Mouse (Mus musculus) heart, embryonic 13.5 days (tissue): Measurements from ENCODE around the gene Kdm1b. TPM values are rescaled to one million over a fixed set of nuclear protein-coding genes. Genes with fewer than 3 reads are reported as not detected.

Experiments
- ATAC-seq: fragments of 200-750 bp; cut with Nextera tagmentation; 2 replicates; pipeline ENCODE4 v1.8.0; 2017; ENCODE audit warnings: moderate TSS enrichment; ENCODE audit not compliant: insufficient number of reproducible peaks, low FRiP score, low TSS enrichment; ENCODE audit errors: extremely low read depth
- H3K27ac ChIP-seq: fragments of 300-500 bp; sonication (generic); replicated peaks from 2 replicates; pipeline ENCODE4 v1.5.1; 2015; ENCODE audit warnings: moderate library complexity, mild to moderate bottlenecking, inconsistent platforms
- H3K27me3 ChIP-seq: fragments of 300-500 bp; sonication (generic); replicated peaks from 2 replicates; pipeline ENCODE4 v1.6.1; 2015; ENCODE audit warnings: mild to moderate bottlenecking, inconsistent platforms
- H3K36me3 ChIP-seq: fragments of 300-500 bp; sonication (generic); 2 replicates; pipeline ENCODE4 v1.6.1; 2015; ENCODE audit warnings: mild to moderate bottlenecking, inconsistent platforms
- H3K4me1 ChIP-seq: fragments of 300-500 bp; sonication (generic); 2 replicates; pipeline ENCODE4 v1.6.1; 2015; ENCODE audit warnings: inconsistent platforms
- H3K4me2 ChIP-seq: fragments of 300-500 bp; sonication (generic); 2 replicates; pipeline ENCODE4 v1.6.1; 2015; ENCODE audit warnings: inconsistent platforms, mild to moderate bottlenecking, moderate library complexity
- H3K4me3 ChIP-seq: fragments of 300-500 bp; sonication (generic); 2 replicates; pipeline ENCODE4 v1.5.1; 2015; ENCODE audit warnings: moderate library complexity, mild to moderate bottlenecking, inconsistent platforms
- H3K9ac ChIP-seq: fragments of 300-500 bp; sonication (generic); 2 replicates; pipeline ENCODE4 v1.6.1; 2015; ENCODE audit warnings: inconsistent platforms, mild to moderate bottlenecking, moderate library complexity
- H3K9me3 ChIP-seq: fragments of 300-500 bp; sonication (generic); 2 replicates; pipeline ENCODE4 v1.6.1; 2016; ENCODE audit warnings: inconsistent platforms
- WGBS: fragments of 180-500 bp; shearing (Covaris S2); methylation state at CpG from one replicate; pipeline ENCODE4 v1.1.7; 2015; ENCODE audit warnings: mixed read lengths; 5-methylcytosine and 5-hydroxymethylcytosine counted together
- polyA plus RNA-seq: library from polyadenylated mRNA; unstranded; fragments of >200 nt; fragmentation: Nextera tagmentation; extraction: Ambion mirVana; gene quantifications from 2 replicates; pipeline ENCODE4 v1.2.1, GENCODE M21; 2015

The Kdm1b gene
- polyA plus RNA-seq, 1 experiment from 2014 or later: 6.6 TPM

DNA sequence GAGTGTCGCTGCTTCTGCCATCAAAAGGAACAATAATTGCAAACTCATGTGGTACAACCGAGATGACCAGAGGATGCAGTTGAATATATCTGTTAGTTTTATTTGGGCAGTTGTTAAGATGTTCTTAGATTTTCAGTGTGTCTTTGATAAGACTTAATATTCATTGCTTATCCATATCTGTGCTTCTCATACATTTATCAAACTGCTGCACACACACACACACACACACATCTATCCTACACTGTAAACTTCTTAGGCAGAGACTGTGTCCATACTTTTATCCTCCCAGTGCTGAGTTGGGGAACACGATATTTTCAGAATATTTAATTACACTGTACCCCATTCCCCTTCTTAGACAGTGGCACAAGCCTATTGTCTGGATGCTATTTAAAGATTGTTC lies 67.9 kb downstream of the Kdm1b start:
- H3K27ac ChIP-seq: 0 out of 2 replicates have a peak overlapping the region, but pooled peaks have one; percentile 26
- no peaks in the 10 kb centered on the region for H3K36me3 ChIP-seq
- no peak overlapping the region for H3K4me2 ChIP-seq
- H3K27me3 ChIP-seq: no peaks in the 10 kb centered on the region
- H3K9me3 ChIP-seq: no peaks in the 10 kb centered on the region
- H3K4me3 ChIP-seq: no peak overlapping the region
- no peak for ATAC-seq
- H3K9ac ChIP-seq: no peak overlapping the region
- WGBS: 55% methylated on average over 3 of the region's 3 CpGs
- peaks cover 58% of the 10 kb centered on the region for H3K4me1 ChIP-seq

DNA sequence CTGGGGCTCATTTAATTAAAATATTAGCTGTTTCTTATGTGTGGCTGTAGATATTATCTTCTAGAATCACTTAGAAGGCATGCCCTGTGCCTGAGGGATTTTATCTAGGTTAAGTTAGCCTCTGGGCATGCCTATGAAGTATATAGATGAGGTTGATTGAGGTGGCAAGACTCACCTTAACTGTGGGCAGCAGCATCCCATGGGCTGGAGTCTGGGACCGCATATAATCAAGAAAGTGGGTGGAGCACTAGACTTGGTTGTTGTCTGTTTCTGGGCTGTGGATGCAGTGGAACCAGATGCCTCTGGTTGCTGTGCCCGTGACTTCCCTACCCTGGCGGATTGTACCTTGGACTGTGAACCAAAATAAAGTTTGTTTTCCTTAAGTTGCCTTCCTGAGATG lies 68.8 kb downstream of the Kdm1b start:
- Histone ChIP-seq H3K36me3 (no peaks in the 10 kb centered on the region), H3K4me3 (no peak overlapping the region), H3K9ac (no peak overlapping the region), H3K4me1 (peaks cover 53% of the 10 kb centered on the region), H3K4me2 (no peak overlapping the region), H3K27me3 (no peaks in the 10 kb centered on the region), H3K9me3 (no peaks in the 10 kb centered on the region), H3K27ac (peak overlapping the region; percentile 16; the same call in 1 of the 2 replicates)
- no peak for ATAC-seq
- 86% methylated on average over 3 of the region's 3 CpGs for whole genome bisulfite sequencing

DNA sequence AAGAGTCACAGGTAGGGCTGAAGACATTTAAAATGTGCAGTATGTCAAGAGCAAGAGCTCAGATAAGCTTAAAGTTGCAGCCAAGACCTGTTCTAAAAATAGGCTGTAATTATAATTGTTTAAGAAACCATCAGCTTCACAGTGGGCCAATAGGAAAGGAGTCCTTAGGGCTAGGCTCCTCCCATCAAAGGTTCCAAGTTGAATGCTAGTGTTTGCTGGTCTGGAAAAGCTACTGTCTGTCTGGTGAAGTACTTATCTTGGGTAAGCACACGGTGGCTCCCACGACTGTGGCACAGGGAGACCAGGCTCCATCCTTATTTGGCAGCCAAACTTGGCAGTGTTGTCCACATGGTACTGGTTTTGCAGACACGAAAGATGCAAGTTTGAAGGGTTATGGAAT lies 69.6 kb downstream of the Kdm1b start:
- peak overlapping the region; percentile 25 for H3K27ac ChIP-seq
- H3K9me3 ChIP-seq: no peaks in the 10 kb centered on the region
- no peak overlapping the region for H3K4me2 ChIP-seq
- 30% methylated on average over 3 of the region's 3 CpGs for WGBS
- H3K9ac ChIP-seq: no peak overlapping the region
- no peaks in the 10 kb centered on the region for H3K36me3 ChIP-seq
- H3K4me1 ChIP-seq: peaks cover 47% of the 10 kb centered on the region
- H3K27me3 ChIP-seq: no peaks in the 10 kb centered on the region
- ATAC-seq: no peak
- H3K4me3 ChIP-seq: no peak overlapping the region

DNA sequence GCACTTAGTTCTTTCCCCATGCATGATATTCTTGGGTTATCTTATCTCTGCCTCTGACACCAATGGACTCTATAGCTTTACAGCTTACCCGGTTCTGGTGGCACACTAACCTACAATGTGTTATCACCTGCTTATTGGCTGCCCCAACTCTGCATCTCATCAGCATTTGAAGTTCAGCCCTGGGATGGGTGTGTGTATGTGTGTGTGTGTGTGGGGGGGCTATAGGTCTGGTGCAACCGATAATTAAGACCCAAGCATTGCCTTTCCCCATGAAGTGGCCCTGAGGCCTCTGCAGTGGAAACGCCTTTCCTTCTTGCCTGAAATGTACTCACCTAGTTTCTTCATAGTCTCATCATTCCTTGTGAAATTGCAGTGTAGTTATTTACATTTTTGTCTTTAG lies 72.7 kb downstream of the Kdm1b start:
- no peaks in the 10 kb centered on the region for H3K27me3 ChIP-seq
- no peaks in the 10 kb centered on the region for H3K9me3 ChIP-seq
- WGBS: 69% methylated on average over 3 of the region's 3 CpGs
- H3K4me3 ChIP-seq: no peak overlapping the region
- no peak for ATAC-seq
- H3K9ac ChIP-seq: no peak overlapping the region
- H3K4me1 ChIP-seq: peaks cover 35% of the 10 kb centered on the region
- H3K36me3 ChIP-seq: no peaks in the 10 kb centered on the region
- no peak overlapping the region for H3K4me2 ChIP-seq
- no peak overlapping the region for H3K27ac ChIP-seq

DNA sequence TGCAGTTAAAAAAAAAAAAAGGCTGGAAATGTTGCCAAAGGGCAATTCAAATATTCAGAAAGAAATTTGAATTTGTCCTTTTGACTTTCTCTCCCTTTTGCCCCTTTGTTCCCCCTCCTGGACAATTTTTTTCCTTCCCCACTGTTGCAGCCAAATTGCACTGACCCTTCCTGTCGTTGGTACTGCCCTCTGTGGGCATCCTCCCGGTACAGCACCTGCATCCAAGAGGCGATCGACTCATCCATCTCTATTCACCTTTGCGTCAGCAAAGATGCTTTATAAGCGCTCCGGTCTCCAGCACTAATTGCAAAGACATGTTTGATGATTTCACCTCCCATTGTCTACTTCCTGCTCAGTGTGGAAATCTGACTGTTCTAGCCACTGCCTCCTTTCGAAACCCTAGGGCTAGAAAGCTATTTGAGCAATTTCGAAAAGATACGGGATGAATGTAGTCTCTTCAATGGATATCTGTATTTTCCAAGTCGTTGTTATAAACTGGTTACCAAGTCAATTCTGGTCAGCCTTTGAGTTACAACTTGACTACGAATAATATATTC lies 78.1 kb downstream of the Kdm1b start:
- no peak overlapping the region for H3K4me3 ChIP-seq
- peaks cover 12% of the 10 kb centered on the region; the same call in 1 of the 2 replicates for H3K27me3 ChIP-seq
- no peak for ATAC-seq
- H3K4me2 ChIP-seq: peak overlapping the region; percentile 94
- no peaks in the 10 kb centered on the region for H3K9me3 ChIP-seq
- WGBS: 44% methylated on average over 12 of the region's 12 CpGs
- H3K9ac ChIP-seq: no peak overlapping the region
- no peak overlapping the region for H3K27ac ChIP-seq
- peaks cover 42% of the 10 kb centered on the region for H3K4me1 ChIP-seq
- H3K36me3 ChIP-seq: no peaks in the 10 kb centered on the region

- Histone ChIP-seq H3K9ac (peak within 1 kb of the TSS; percentile 88), H3K9me3 (no peaks in the 10 kb centered on the region), H3K36me3 (no peaks in the 10 kb centered on the region), H3K27me3 (peaks cover 12% of the 10 kb centered on the region; the same call in 1 of the 2 replicates), H3K4me1 (peaks cover 42% of the 10 kb centered on the region), H3K27ac (peak within 1 kb of the TSS; percentile 70), H3K4me2 (peak within 1 kb of the TSS; percentile 94), H3K4me3 (peak within 1 kb of the TSS; percentile 76)
- ATAC-seq: no peak
- 2% methylated on average over 55 of the region's 55 CpGs for WGBS
These were observed 79.5 kb downstream of the Kdm1b start, which contains the start of gene Rnf144b for GRCm38 (mm10) chr13:47122537-47123430. Rnf144b (plus strand) TSS chr13:47122656.

DNA sequence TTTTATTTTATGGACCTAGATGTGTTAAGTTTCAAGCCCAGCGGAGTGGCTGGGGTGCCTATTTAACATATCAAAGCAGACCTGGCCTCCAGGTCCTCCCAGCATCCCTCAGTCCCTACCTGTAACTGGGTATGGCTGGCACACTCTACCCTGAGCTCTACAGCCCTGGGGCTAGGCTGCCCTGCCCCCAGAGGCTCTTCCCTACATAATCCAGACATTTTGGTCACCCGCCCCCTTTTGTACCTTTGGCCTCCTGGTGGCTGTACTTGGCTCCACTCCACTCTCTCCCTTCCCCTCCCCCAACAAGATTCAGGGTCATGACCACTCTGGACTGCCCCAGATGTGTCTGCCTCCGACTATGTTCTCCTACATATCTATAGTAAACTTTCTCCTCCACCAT lies 81.2 kb downstream of the Kdm1b start:
- no peak overlapping the region for H3K4me3 ChIP-seq
- no peaks in the 10 kb centered on the region for H3K9me3 ChIP-seq
- 37% methylated on average over 3 of the region's 3 CpGs for WGBS
- no peaks in the 10 kb centered on the region for H3K36me3 ChIP-seq
- H3K4me1 ChIP-seq: peaks cover 50% of the 10 kb centered on the region
- H3K27me3 ChIP-seq: peaks cover 12% of the 10 kb centered on the region; the same call in 1 of the 2 replicates
- no peak overlapping the region for H3K4me2 ChIP-seq
- no peak for ATAC-seq
- peak overlapping the region; percentile 22; the same call in 1 of the 2 replicates for H3K27ac ChIP-seq
- no peak overlapping the region for H3K9ac ChIP-seq

GRCm38 (mm10) chr13:47124986-47125385 lies 81.7 kb downstream of the Kdm1b start:
- peaks cover 52% of the 10 kb centered on the region for H3K4me1 ChIP-seq
- no peak overlapping the region for H3K4me3 ChIP-seq
- WGBS: 67% methylated on average over 6 of the region's 6 CpGs
- no peak overlapping the region for H3K9ac ChIP-seq
- no peaks in the 10 kb centered on the region for H3K36me3 ChIP-seq
- H3K4me2 ChIP-seq: no peak overlapping the region
- peaks cover 12% of the 10 kb centered on the region; the same call in 1 of the 2 replicates for H3K27me3 ChIP-seq
- H3K27ac ChIP-seq: peak overlapping the region; percentile 22; the same call in 1 of the 2 replicates
- H3K9me3 ChIP-seq: no peaks in the 10 kb centered on the region
- no peak for ATAC-seq

DNA sequence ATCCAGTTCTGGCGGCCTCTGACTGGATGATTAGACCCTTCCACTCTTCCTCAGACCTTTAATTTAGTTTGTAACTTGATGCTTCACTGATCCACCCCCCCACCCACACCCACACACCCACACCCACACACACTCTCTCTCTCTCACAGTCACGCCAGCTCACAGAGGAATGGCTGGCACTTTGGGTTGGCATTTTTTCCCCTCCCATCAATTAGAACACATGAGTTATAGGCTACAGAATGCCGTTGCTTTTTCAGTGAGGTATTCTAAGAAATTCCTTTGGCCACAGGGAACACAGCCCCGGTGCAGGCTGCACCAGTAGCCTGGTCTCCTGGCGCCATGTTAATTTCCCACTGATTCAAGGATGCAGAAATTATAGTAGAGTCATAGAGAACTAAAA lies 82.3 kb downstream of the Kdm1b start:
- Histone ChIP-seq H3K27ac (no peak overlapping the region), H3K4me3 (no peak overlapping the region), H3K9me3 (no peaks in the 10 kb centered on the region), H3K27me3 (peaks cover 12% of the 10 kb centered on the region; the same call in 1 of the 2 replicates), H3K36me3 (no peaks in the 10 kb centered on the region), H3K4me1 (peaks cover 51% of the 10 kb centered on the region), H3K4me2 (no peak overlapping the region), H3K9ac (no peak overlapping the region)
- no peak for ATAC-seq
- WGBS: 75% methylated on average over 5 of the region's 5 CpGs

DNA sequence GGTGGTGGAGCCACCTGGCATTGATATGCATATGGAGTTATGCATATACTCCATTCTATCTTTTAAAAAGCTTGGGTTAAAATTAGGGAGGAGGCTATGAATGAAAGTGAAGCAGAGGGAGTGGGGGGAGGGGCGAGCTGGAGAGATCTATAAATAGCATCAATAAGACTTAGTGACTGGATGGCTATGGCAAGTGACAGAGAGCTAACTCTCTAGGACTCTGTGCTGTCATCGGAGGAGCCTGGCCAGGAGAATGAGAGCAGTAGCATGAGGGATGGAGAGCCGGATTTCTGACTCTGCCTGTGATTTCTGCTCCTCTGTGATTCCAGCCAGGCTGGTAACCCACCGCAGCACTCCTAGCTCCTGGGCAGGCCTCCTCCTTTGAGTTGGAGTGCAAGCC lies 85.8 kb downstream of the Kdm1b start:
- no peaks in the 10 kb centered on the region for H3K9me3 ChIP-seq
- H3K4me2 ChIP-seq: peak overlapping the region; percentile 39
- 30% methylated on average over 4 of the region's 4 CpGs for WGBS
- H3K36me3 ChIP-seq: no peaks in the 10 kb centered on the region
- H3K4me1 ChIP-seq: peaks cover 28% of the 10 kb centered on the region
- H3K27me3 ChIP-seq: no peaks in the 10 kb centered on the region
- no peak overlapping the region for H3K9ac ChIP-seq
- no peak overlapping the region for H3K4me3 ChIP-seq
- ATAC-seq: peak; percentile 42; the same call in 1 of the 2 replicates
- peak overlapping the region; percentile 88 for H3K27ac ChIP-seq

- H3K4me2 ChIP-seq: no peak overlapping the region
- 74% methylated on average over 8 of the region's 8 CpGs for WGBS
- no peak for ATAC-seq
These were observed 89.8 kb downstream of the Kdm1b start for GRCm38 (mm10) chr13:47133058-47133457.

More at GRCm38 (mm10) chr13:47133058-47133457, 89.8 kb downstream of the Kdm1b start:
- peaks cover 17% of the 10 kb centered on the region for H3K4me1 ChIP-seq
- H3K27me3 ChIP-seq: no peaks in the 10 kb centered on the region
- H3K9ac ChIP-seq: no peak overlapping the region
- no peak overlapping the region for H3K27ac ChIP-seq
- H3K36me3 ChIP-seq: 0 out of 2 replicates have a peak, but pooled peaks cover 2% of the 10 kb centered on the region
- H3K9me3 ChIP-seq: no peaks in the 10 kb centered on the region
- no peak overlapping the region for H3K4me3 ChIP-seq
